30 mouse cellular contexts compared by ENCODE assay signal in the genomic region with DNA sequence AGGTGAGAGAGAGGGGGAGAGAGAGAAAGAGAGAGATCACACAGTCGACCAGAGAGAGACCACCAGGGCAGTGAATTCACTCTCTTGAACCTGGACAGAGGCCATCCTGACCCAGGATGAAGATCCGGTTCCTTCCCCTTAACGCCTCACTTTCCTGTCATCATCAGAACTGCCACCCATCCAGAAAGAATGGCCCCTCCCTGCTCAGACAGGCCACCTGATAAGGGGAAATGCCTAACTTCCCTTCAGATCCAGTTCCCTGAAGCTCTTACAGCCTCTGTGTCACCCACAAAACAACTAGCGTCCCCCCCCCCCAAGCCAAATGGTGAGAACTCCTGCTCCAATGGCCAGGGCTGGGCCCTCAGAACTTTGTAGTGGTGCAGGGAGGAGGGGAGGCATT. TPM values are rescaled to one million over a fixed set of nuclear protein-coding genes. Genes with fewer than 3 reads are reported as not detected.
DNase-seq lines count a peak whose midpoint lies in the region; ATAC-seq and TF ChIP-seq lines count a peak whose summit lies in the region.
"Had no signal": no experiment of that assay in that cellular context is flagged by ENCODE, and none has a peak within 500 bp of the region (broad histone marks: within the 10 kb centered on the region; RNA-seq: fewer than 3 reads in every experiment).

No protein-coding gene starts in this region.

- H3K36me3 ChIP-seq in heart, embryonic 13.5 days, result no peaks in the 10 kb centered on the region
- no peaks in the 10 kb centered on the region for H3K36me3 ChIP-seq in hindbrain, embryonic 11.5 days (ENCODE audit: control insufficient read depth, insufficient read depth, low read length)
- H3K36me3 ChIP-seq: embryonic facial prominence, embryonic 13.5 days; heart, embryonic 10.5 days; hindbrain, embryonic 15.5 days; limb, embryonic 10.5 days; limb, embryonic 15.5 days; lung, embryonic 15.5 days had no signal

- 31% methylated on average over 4 of the region's 4 CpGs for WGBS in heart, embryonic 13.5 days
- WGBS in hindbrain, embryonic 11.5 days, result 75% methylated on average over 4 of the region's 4 CpGs

- H3K4me3 ChIP-seq in heart, embryonic 13.5 days, result no peak overlapping the region
- no peak overlapping the region for H3K4me3 ChIP-seq in bone marrow macrophage, adult 2 months (ENCODE audit: insufficient read depth, low read length)
- H3K4me3 ChIP-seq in hindbrain, embryonic 11.5 days (ENCODE audit: low read depth, low read length), result no peak overlapping the region
- H3K4me3 ChIP-seq: embryonic facial prominence, embryonic 13.5 days; erythroblast, embryonic 14.5 days; heart, embryonic 10.5 days; hindbrain, embryonic 15.5 days; limb, embryonic 10.5 days; limb, embryonic 15.5 days; lung, embryonic 15.5 days had no signal

- H3K27ac ChIP-seq in heart, embryonic 13.5 days (replicated peaks), result no peak overlapping the region
- peak overlapping the region; percentile 23; the same call in 1 of the 2 replicates for H3K27ac ChIP-seq in bone marrow macrophage, adult 2 months (ENCODE audit: insufficient read depth, low read depth, low read length)
- no peak overlapping the region for H3K27ac ChIP-seq in hindbrain, embryonic 11.5 days (ENCODE audit: low read depth, low read length)
- H3K27ac ChIP-seq: embryonic facial prominence, embryonic 13.5 days; heart, embryonic 10.5 days; hindbrain, embryonic 15.5 days; kidney, postnatal 0 days; limb, embryonic 10.5 days; limb, embryonic 15.5 days; liver, embryonic 14.5 days; lung, embryonic 15.5 days had no signal

- H3K4me1 ChIP-seq in heart, embryonic 13.5 days, result peaks cover 35% of the 10 kb centered on the region
- peaks cover 43% of the 10 kb centered on the region for H3K4me1 ChIP-seq in bone marrow macrophage, adult 2 months (ENCODE audit: control insufficient read depth, insufficient read depth, low read length)
- no peaks in the 10 kb centered on the region; the same call in 1 of the 2 replicates for H3K4me1 ChIP-seq in hindbrain, embryonic 11.5 days (replicated peaks; ENCODE audit: control insufficient read depth, insufficient read depth, low read length)

- H3K4me2 ChIP-seq in heart, embryonic 13.5 days, result no peak overlapping the region
- no peak overlapping the region for H3K4me2 ChIP-seq in hindbrain, embryonic 11.5 days (replicated peaks; ENCODE audit: low read depth, low read length)
- H3K4me2 ChIP-seq: embryonic facial prominence, embryonic 13.5 days; hindbrain, embryonic 15.5 days; limb, embryonic 15.5 days; lung, embryonic 15.5 days had no signal

- no peak for ATAC-seq in heart, embryonic 13.5 days (ENCODE audit: extremely low read depth, insufficient number of reproducible peaks, low FRiP score, low TSS enrichment)
- ATAC-seq in megakaryocyte, adult 5-6 weeks (ENCODE audit: poor library complexity, severe bottlenecking), result peak; percentile 61
- no peak for ATAC-seq in hindbrain, embryonic 11.5 days (ENCODE audit: low FRiP score)
- ATAC-seq: forebrain, embryonic 16.5 days had no signal

- H3K9me3 ChIP-seq in heart, embryonic 13.5 days, result peaks cover 4% of the 10 kb centered on the region; the same call in 1 of the 2 replicates
- H3K9me3 ChIP-seq in hindbrain, embryonic 11.5 days (ENCODE audit: control insufficient read depth, low read length), result no peaks in the 10 kb centered on the region
- H3K9me3 ChIP-seq: hindbrain, embryonic 15.5 days; limb, embryonic 10.5 days; limb, embryonic 15.5 days; lung, embryonic 15.5 days had no signal

- no peak for DNase-seq in heart, postnatal 14 days
- DNase-seq in 416B (ENCODE audit: low read depth), result peak; percentile 60
- DNase-seq in thymus, postnatal 36 days, result no peak
- DNase-seq in hindbrain, embryonic 11.5 days (ENCODE audit: low spot score), result no peak
- DNase-seq in cerebellum, adult 11-12 months, result no peak
- DNase-seq: adrenal gland, postnatal 36 days; cerebellum, adult 9-10 months; gastrocnemius, postnatal 10 days; heart, adult 11 months; heart, postnatal 4 days; kidney, adult 2 months; kidney, postnatal 4 days; midbrain, embryonic 14.5 days; retina, postnatal 1 day; right cerebral cortex, postnatal 14 days; thymus, adult 2 months; thymus, postnatal 4 days had no signal

- no peaks in the 10 kb centered on the region for H3K27me3 ChIP-seq in heart, embryonic 13.5 days (replicated peaks)
- no peaks in the 10 kb centered on the region for H3K27me3 ChIP-seq in hindbrain, embryonic 11.5 days (ENCODE audit: control insufficient read depth, insufficient read depth, low read length)
- H3K27me3 ChIP-seq: embryonic facial prominence, embryonic 13.5 days; hindbrain, embryonic 15.5 days; limb, embryonic 15.5 days; lung, embryonic 15.5 days had no signal

- no peak for TF ChIP-seq POLR2A in bone marrow macrophage, adult 2 months (IDR thresholded peaks at IDR 0.05; ENCODE audit: borderline replicate concordance, low read depth, low read length)

- TF ChIP-seq CTCF in bone marrow macrophage, adult 2 months (IDR thresholded peaks at IDR 0.05; ENCODE audit: low read depth, low read length), result no peak

- 0 out of 2 replicates have a peak overlapping the region, but pooled peaks have one; percentile 1 for H3K9ac ChIP-seq in heart, embryonic 13.5 days
- no peak overlapping the region for H3K9ac ChIP-seq in hindbrain, embryonic 11.5 days (ENCODE audit: low read depth, low read length)
- H3K9ac ChIP-seq: embryonic facial prominence, embryonic 13.5 days; hindbrain, embryonic 15.5 days; limb, embryonic 15.5 days; liver, embryonic 14.5 days; lung, embryonic 15.5 days had no signal

- intact Hi-C loops in heart, postnatal 14 days (cut with DNase I), result loop anchor here (5.0 kb wide), 1 partner anchor 81 kb away; a partner anchor contains a TSS

RNA-seq across cellular contexts. Expression of a gene that starts 42.0 kb away (rescaled TPM):
- 1,623 and 1,726 TPM in 2 replicates for polyA plus RNA-seq in heart, embryonic 13.5 days (2015; fragmentation: Nextera tagmentation; extraction: Ambion mirVana)
- total RNA-seq in heart, postnatal 14 days (2021), result 100 to 1,000 TPM; 659 to 710 TPM
- 1,000 and 1,015 TPM in 2 replicates for polyA plus RNA-seq in bone marrow macrophage, adult 2 months (2012; ENCODE audit: insufficient read depth, insufficient read length, missing spikeins)
- 3,482 and 3,921 TPM in 2 replicates for total RNA-seq in megakaryocyte, adult 5-6 weeks (2015)
- 2,689 and 3,338 TPM in 2 replicates for total RNA-seq in megakaryocyte, adult 5-6 weeks (2017)
- 3,542 and 3,682 TPM in 2 replicates for polyA plus RNA-seq in hindbrain, embryonic 11.5 days (2014; fragmentation: Nextera tagmentation; extraction: Ambion mirVana)

RNA-seq across cellular contexts. Expression of a gene that starts 45.9 kb away (rescaled TPM):
- 18.5 and 18.8 TPM in 2 replicates for polyA plus RNA-seq in heart, embryonic 13.5 days (2015; fragmentation: Nextera tagmentation; extraction: Ambion mirVana)
- total RNA-seq in heart, postnatal 14 days (2021), result 10 to 100 TPM; 24.5 to 25.3 TPM
- polyA plus RNA-seq in bone marrow macrophage, adult 2 months (2012; ENCODE audit: insufficient read depth, insufficient read length, missing spikeins), result 33.7 and 36.9 TPM in 2 replicates
- 25.2 and 27.1 TPM in 2 replicates for total RNA-seq in megakaryocyte, adult 5-6 weeks (2015)
- total RNA-seq in megakaryocyte, adult 5-6 weeks (2017), result 49.8 and 52.4 TPM in 2 replicates
- polyA plus RNA-seq in hindbrain, embryonic 11.5 days (2014; fragmentation: Nextera tagmentation; extraction: Ambion mirVana), result 24.8 and 27.7 TPM in 2 replicates
